In genomic region chr8:48849091-48849616, GRCm38 (mm10) we compare ENCODE assay signal across 20 mouse cellular contexts. TPM values are rescaled to one million over a fixed set of nuclear protein-coding genes. Genes with fewer than 3 reads are reported as not detected.
"Had no signal": no experiment of that assay in that cellular context is flagged by ENCODE, and none has a peak within 500 bp of the region (broad histone marks: within the 10 kb centered on the region; RNA-seq: fewer than 3 reads in every experiment).

No protein-coding gene starts in this region.

- H3K9ac ChIP-seq: kidney, embryonic 15.5 days; limb, embryonic 12.5 days; limb, embryonic 15.5 days; liver, embryonic 14.5 days; lung, embryonic 15.5 days had no signal

- H3K36me3 ChIP-seq: kidney, embryonic 15.5 days; limb, embryonic 12.5 days; limb, embryonic 15.5 days; lung, embryonic 15.5 days had no signal

- H3K4me2 ChIP-seq: kidney, embryonic 15.5 days; limb, embryonic 12.5 days; limb, embryonic 15.5 days; lung, embryonic 15.5 days had no signal

- H3K4me3 ChIP-seq: kidney, embryonic 15.5 days; left cerebral cortex, adult 2 months; limb, embryonic 12.5 days; limb, embryonic 15.5 days; lung, embryonic 15.5 days had no signal

- H3K9me3 ChIP-seq: kidney, embryonic 15.5 days; limb, embryonic 12.5 days; limb, embryonic 15.5 days; lung, embryonic 15.5 days had no signal

- H3K27ac ChIP-seq: kidney, embryonic 15.5 days; left cerebral cortex, adult 2 months; limb, embryonic 12.5 days; limb, embryonic 15.5 days; liver, embryonic 14.5 days; lung, embryonic 15.5 days; stomach, postnatal 0 days had no signal

- DNase-seq: kidney, adult 11 months; kidney, adult 8-10 months; kidney, postnatal 10 days; kidney, postnatal 36 days; layer of hippocampus, postnatal 36 days; lung, adult 18-20 months; lung, postnatal 10 days; lung, postnatal 4 days; thymus, adult 2 months; thymus, postnatal 14 days; thymus, postnatal 4 days had no signal

RNA-seq across cellular contexts. Expression of gene Tenm3, which starts 5.4 kb away (rescaled TPM):
- total RNA-seq: megakaryocyte progenitor cell, adult 5-6 weeks; megakaryocyte-erythroid progenitor cell, adult 5-6 weeks had no signal
